Mouse (Mus musculus) embryonic fibroblast, embryonic 13.5 days (primary cell): ENCODE results near the gene Eif1.

ENCODE experiments used
- CTCF ChIP-seq: IDR thresholded peaks from 2 replicates; pipeline ENCODE4 v1.5.1; 2011; ENCODE audit warnings: mild to moderate bottlenecking, control low read depth, low read length, moderate library complexity, borderline replicate concordance; ENCODE audit not compliant: insufficient read depth
- POLR2A ChIP-seq: IDR thresholded peaks from 2 replicates; pipeline ENCODE4 v1.6.1; 2011; ENCODE audit warnings: low read depth, mild to moderate bottlenecking, control low read depth, low read length, moderate library complexity

GRCm38 (mm10) chr11:100288942-100289341 is 30.7 kb upstream of the Eif1 start:
- TF ChIP-seq POLR2A (no peak), CTCF (no peak)
